Mouse (Mus musculus) layer of hippocampus, adult 2 months (tissue): ENCODE data around the gene Gipc2. TPM values are rescaled to one million over a fixed set of nuclear protein-coding genes. Genes with fewer than 3 reads are reported as not detected.

Experiments used
- DNase-seq, 2 experiments: peaks; one replicate each; pipeline ENCODE4 v3.0.0; 2022; ENCODE audit warnings: low spot score in 2 of 2
- H3K27ac ChIP-seq: fragments of 200-600 bp; 2 replicates; pipeline ENCODE4 v1.8.1; 2022
- H3K4me3 ChIP-seq: fragments of 200-600 bp; 2 replicates; pipeline ENCODE4 v1.8.1; 2022; ENCODE audit warnings: mild to moderate bottlenecking
- CTCF ChIP-seq: fragments of 200-600 bp; conservative IDR thresholded peaks from 2 replicates; pipeline ENCODE4 v1.8.1; 2022; ENCODE audit warnings: antibody characterized with exemption, mild to moderate bottlenecking, moderate library complexity
- total RNA-seq, 2 experiments: library from RNA; stranded (reverse); gene quantifications; 2 replicates each; pipeline ENCODE4 v1.2.3; 2021

The Gipc2 gene
- total RNA-seq, 2 experiments from 2014 or later: 0.98 to 1.3 TPM

GRCm38 (mm10) chr3:152103381-152103780 is 62.6 kb downstream of the Gipc2 start:
- Histone ChIP-seq H3K4me3 (no peak overlapping the region), H3K27ac (no peak overlapping the region)
- no peak for TF ChIP-seq CTCF
- DNase-seq: no peak

- Histone ChIP-seq H3K4me3 (no peak overlapping the region), H3K27ac (no peak overlapping the region)
- no peak for DNase-seq
- TF ChIP-seq CTCF: no peak; the same call in 1 of the 2 replicates
Measured at GRCm38 (mm10) chr3:152101459-152101858, 64.6 kb downstream of the Gipc2 start.

DNA sequence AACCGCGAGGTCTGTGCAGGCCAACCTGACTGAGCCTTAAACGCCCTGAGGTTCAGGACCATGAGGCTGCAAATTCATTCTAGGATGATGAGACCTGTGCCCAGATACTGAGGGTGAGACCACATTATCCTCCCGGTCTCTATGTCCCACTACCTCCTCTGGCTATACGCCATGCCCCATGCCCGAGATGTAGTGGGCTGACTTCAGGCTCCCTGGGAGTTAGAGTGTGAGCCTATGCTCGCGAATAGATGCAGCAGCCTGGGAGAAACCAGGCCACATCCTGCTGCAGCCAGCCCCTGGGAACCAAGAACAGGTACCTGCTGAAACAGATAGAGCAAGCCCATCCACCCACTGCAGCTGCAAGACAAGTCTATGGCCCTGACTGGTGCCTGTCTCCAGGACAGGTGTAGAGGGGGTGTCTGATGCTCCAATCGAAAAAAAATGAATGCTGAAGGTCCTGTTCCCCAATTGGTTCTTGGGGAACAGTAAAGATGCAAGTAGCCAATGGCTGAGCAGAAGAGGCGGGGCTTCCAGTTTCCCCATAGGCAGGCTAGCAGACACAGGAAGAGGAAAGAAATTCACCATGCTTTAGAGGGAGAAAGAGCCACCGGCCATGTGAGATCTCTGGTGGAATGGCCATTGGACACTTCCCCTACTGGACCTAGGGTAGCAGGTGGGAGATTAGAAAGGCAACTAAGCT is 65.8 kb downstream of the Gipc2 start:
- DNase-seq: no peak
- Histone ChIP-seq H3K4me3 (no peak overlapping the region), H3K27ac (no peak overlapping the region)
- TF ChIP-seq CTCF: no peak

GRCm38 (mm10) chr3:152095030-152095429 is 71.0 kb downstream of the Gipc2 start:
- TF ChIP-seq CTCF: peak; percentile 85
- Histone ChIP-seq H3K27ac (no peak overlapping the region), H3K4me3 (no peak overlapping the region)
- peak in 1 of 2 experiments; percentile 36 for DNase-seq

GRCm38 (mm10) chr3:152092385-152093057 is 73.5 kb downstream of the Gipc2 start:
- DNase-seq: no peak
- Histone ChIP-seq H3K4me3 (peak overlapping the region; percentile 45), H3K27ac (no peak overlapping the region)
- peak; percentile 57 for TF ChIP-seq CTCF

DNA sequence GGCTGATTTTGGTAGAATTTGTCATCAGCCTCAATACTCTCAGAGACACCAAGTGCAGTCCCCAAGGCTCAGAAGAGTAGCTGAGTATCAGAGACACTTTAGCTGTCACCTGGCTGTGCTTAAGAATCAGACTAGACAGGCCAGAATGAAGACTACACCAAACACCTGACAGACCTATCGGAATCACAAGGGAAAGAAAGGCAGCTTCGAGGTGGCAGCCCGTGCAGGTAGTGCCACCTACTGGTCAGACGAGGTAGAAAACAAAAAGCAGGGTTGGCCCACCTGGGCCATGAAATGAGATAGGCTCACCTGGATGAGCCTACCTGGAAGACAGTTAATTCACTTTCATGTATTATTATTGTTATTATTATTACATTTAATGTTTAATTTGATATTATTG is 76.9 kb downstream of the Gipc2 start:
- no peak overlapping the region for H3K4me3 ChIP-seq
- peak in 1 of 2 experiments; percentile 63 for DNase-seq
- TF ChIP-seq CTCF: peak; percentile 93
- H3K27ac ChIP-seq: no peak overlapping the region

GRCm38 (mm10) chr3:152081381-152081780 is 84.6 kb downstream of the Gipc2 start:
- no peak for DNase-seq
- no peak overlapping the region for H3K4me3 ChIP-seq
- no peak for TF ChIP-seq CTCF
- no peak overlapping the region for H3K27ac ChIP-seq

DNA sequence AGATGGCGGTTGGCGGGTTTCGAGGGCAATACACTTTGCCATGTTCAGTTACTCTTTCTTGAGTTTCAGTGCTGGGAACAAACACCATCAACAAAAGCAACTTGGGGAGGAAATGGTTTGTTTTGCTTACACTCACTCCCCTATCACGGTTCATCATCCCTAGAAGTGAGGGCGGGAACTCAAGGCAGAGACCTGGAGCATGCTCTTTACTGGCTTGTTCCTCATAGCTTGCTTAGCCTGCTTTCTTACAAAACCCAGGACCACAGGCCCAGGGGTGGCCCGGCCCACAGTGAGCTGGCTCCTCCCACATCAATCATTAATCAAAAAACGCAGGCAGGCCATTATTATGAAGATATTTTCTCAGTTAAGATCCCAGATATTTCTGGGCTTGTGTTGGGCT is 89.9 kb downstream of the Gipc2 start:
- no peak for TF ChIP-seq CTCF
- DNase-seq: no peak
- H3K27ac ChIP-seq: no peak overlapping the region
- H3K4me3 ChIP-seq: no peak overlapping the region

GRCm38 (mm10) chr3:152069001-152069400 is 97.0 kb downstream of the Gipc2 start:
- Histone ChIP-seq H3K4me3 (no peak overlapping the region), H3K27ac (no peak overlapping the region)
- DNase-seq: no peak
- TF ChIP-seq CTCF: no peak

- no peak for DNase-seq
- Histone ChIP-seq H3K4me3 (no peak overlapping the region), H3K27ac (no peak overlapping the region)
- no peak for TF ChIP-seq CTCF
Measured at GRCm38 (mm10) chr3:152068311-152068710, 97.7 kb downstream of the Gipc2 start.

DNA sequence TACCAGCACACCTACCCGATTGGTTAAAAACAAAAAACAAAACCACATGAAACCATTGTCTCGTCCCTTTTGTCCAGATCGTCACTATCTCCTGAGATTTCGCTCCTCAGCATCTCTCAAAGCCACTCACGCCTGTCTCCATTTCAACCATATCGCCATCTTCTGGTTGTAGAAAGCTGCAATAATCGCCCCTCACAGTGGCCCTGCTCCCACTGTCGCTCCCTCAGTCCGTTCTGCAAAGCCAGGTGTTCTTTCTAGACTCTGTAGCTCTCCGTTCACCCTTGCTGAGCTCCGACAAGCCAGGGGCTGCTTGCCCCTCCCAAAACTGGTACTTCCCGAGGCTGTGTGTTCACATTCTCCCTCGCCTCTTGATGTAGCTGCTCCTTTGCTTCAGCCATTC is 99.3 kb downstream of the Gipc2 start:
- Histone ChIP-seq H3K4me3 (no peak overlapping the region; the same call in 1 of the 2 replicates), H3K27ac (no peak overlapping the region)
- TF ChIP-seq CTCF: peak; percentile 74
- DNase-seq: no peak

GRCm38 (mm10) chr3:152065806-152066205 is 100.2 kb downstream of the Gipc2 start:
- no peak for DNase-seq
- TF ChIP-seq CTCF: no peak
- Histone ChIP-seq H3K27ac (no peak overlapping the region), H3K4me3 (no peak overlapping the region)

DNA sequence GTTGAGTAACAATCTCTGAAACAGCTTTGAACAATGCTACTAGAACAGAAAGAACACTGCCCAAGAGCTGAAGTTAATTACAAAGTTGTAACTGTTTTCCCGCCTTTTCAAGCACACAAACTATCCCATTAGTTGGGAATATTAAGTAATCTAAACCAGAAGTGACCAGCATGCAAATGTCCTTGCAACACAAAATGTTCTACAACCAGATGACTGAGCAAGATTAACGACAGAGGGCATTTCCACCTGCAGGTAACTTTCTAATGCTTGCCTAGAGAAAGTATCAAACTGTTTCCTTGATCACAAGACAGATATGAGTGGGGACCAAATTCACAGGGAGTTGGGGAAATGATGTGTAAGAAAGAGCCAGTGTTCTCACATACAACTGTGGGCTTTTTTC is 101.9 kb downstream of the Gipc2 start:
- TF ChIP-seq CTCF: no peak
- DNase-seq: no peak
- H3K4me3 ChIP-seq: no peak overlapping the region

GRCm38 (mm10) chr3:152062806-152063205 is 103.2 kb downstream of the Gipc2 start:
- no peak for DNase-seq
- Histone ChIP-seq H3K27ac (no peak overlapping the region), H3K4me3 (no peak overlapping the region)
- no peak for TF ChIP-seq CTCF

More for the DNA sequence above, 101.9 kb downstream of the Gipc2 start:
- H3K27ac ChIP-seq: no peak overlapping the region
